Mouse (Mus musculus): Measurements from ENCODE around the gene Gpr89. TPM values are rescaled to one million over a fixed set of nuclear protein-coding genes. Genes with fewer than 3 reads are reported as not detected.
A peak's percentile ranks its signal among the peaks of the same experiment; 100 is the strongest.

Gene Gpr89
- total RNA-seq (2021) = 10 to 100 TPM; 17.8 to 22.7 TPM

GRCm38 (mm10) chr3:96904851-96905541 is at the start of gene Gpr89:
Gene Gpr89, minus strand, starts transcription at chr3:96905346.
- peak; percentile 96 for DNase-seq

- peak; percentile 58 for DNase-seq
Observed at GRCm38 (mm10) chr3:96953489-96954233, 48.5 kb upstream of the Gpr89 start.

- no peak for DNase-seq
Observed at GRCm38 (mm10) chr3:96942706-96943105, 37.6 kb upstream of the Gpr89 start.

GRCm38 (mm10) chr3:96938738-96939137 is 33.6 kb upstream of the Gpr89 start:
- peak; percentile 94 for DNase-seq

GRCm38 (mm10) chr3:96937606-96938005 is 32.5 kb upstream of the Gpr89 start:
- DNase-seq = no peak

- no peak for DNase-seq
Observed at GRCm38 (mm10) chr3:96936241-96936640, 31.1 kb upstream of the Gpr89 start.

GRCm38 (mm10) chr3:96931261-96931681 is 26.1 kb upstream of the Gpr89 start:
- DNase-seq = no peak

- DNase-seq = no peak
Observed at GRCm38 (mm10) chr3:96925920-96926319, 20.8 kb upstream of the Gpr89 start, which contains the start of gene Gja8. Gene Gja8, minus strand, starts transcription at chr3:96926020.

- no peak for DNase-seq
Observed at GRCm38 (mm10) chr3:96924631-96925030, 19.5 kb upstream of the Gpr89 start.

- no peak for DNase-seq
Observed at GRCm38 (mm10) chr3:96920991-96921390, 15.8 kb upstream of the Gpr89 start.

- no peak for DNase-seq
Observed at GRCm38 (mm10) chr3:96905592-96905991, 446 bp upstream of the Gpr89 start.

- DNase-seq = no peak
Observed at GRCm38 (mm10) chr3:96904393-96904792, 753 bp downstream of the Gpr89 start, which contains the start of gene Gja5. Gene Gja5, plus strand, starts transcription at chr3:96904693.

GRCm38 (mm10) chr3:96902336-96902999 is 2.7 kb downstream of the Gpr89 start:
- DNase-seq = no peak

- no peak for DNase-seq
Observed at GRCm38 (mm10) chr3:96883690-96884089, 21.5 kb downstream of the Gpr89 start.

GRCm38 (mm10) chr3:96882061-96882849 is 22.9 kb downstream of the Gpr89 start:
- DNase-seq = no peak

- no peak for DNase-seq
Observed at GRCm38 (mm10) chr3:96881557-96881956, 23.6 kb downstream of the Gpr89 start.

GRCm38 (mm10) chr3:96880385-96880784 is 24.8 kb downstream of the Gpr89 start:
- no peak for DNase-seq

GRCm38 (mm10) chr3:96879536-96879935 is 25.6 kb downstream of the Gpr89 start:
- no peak for DNase-seq

- no peak for DNase-seq
Observed at GRCm38 (mm10) chr3:96874808-96875571, 30.2 kb downstream of the Gpr89 start.

GRCm38 (mm10) chr3:96872501-96872900 is 32.6 kb downstream of the Gpr89 start:
- DNase-seq = no peak

- no peak for DNase-seq
Observed at GRCm38 (mm10) chr3:96871070-96871469, 34.1 kb downstream of the Gpr89 start.

GRCm38 (mm10) chr3:96870270-96870669 is 34.9 kb downstream of the Gpr89 start:
- DNase-seq = no peak

All from heart, postnatal 4 days (tissue).